Mouse (Mus musculus) CD4-positive, CD25-positive, alpha-beta regulatory T cell, adult 4 months (primary cell): ENCODE measurements around the gene Elobl. TPM values are rescaled to one million over a fixed set of nuclear protein-coding genes. Genes with fewer than 3 reads are reported as not detected.

ENCODE experiments used
- ATAC-seq: one replicate; pipeline ENCODE4 v1.8.0; 2017
- polyA plus RNA-seq, 2 experiments: library from polyadenylated mRNA; unstranded; fragments of 100-300 nt; shearing (Covaris generic); gene quantifications; one replicate each; pipeline ENCODE4 v1.2.1; 2017

The Elobl gene
- polyA plus RNA-seq, 2 experiments from 2014 or later: not detected

GRCm38 (mm10) chr11:88934089-88935000, 32.4 kb downstream of the Elobl start:
- no peak for ATAC-seq

- ATAC-seq: no peak
These were observed 33.7 kb downstream of the Elobl start for GRCm38 (mm10) chr11:88933030-88933429.

- ATAC-seq: no peak
These were observed 34.8 kb downstream of the Elobl start for GRCm38 (mm10) chr11:88931692-88932530.

GRCm38 (mm10) chr11:88926566-88926965, 40.2 kb downstream of the Elobl start:
- ATAC-seq: no peak

Other genes with a start within 250 kb of the Elobl start
- 10 to 100 TPM; 23.8 to 31.3 TPM for gene Msi2, start 248.4 kb downstream of the Elobl start, polyA plus RNA-seq
- gene Akap1, start 102.3 kb downstream of the Elobl start, polyA plus RNA-seq: 1 to 10 TPM; 1.3 to 1.6 TPM
- 10 to 100 TPM; 13.7 to 19.0 TPM for gene Scpep1, start 11.5 kb downstream of the Elobl start, polyA plus RNA-seq
- 1 to 10 TPM; 6.0 to 9.6 TPM for gene Coil, start 3.3 kb upstream of the Elobl start, polyA plus RNA-seq
- gene Trim25, start 32.4 kb upstream of the Elobl start, polyA plus RNA-seq: 10 to 100 TPM; 14.0 to 25.6 TPM
- 1 to 10 TPM; 4.6 to 7.3 TPM for gene Dgke, start 99.9 kb upstream of the Elobl start, polyA plus RNA-seq
- not detected for gene Gm525, start 106.9 kb upstream of the Elobl start, polyA plus RNA-seq